Mouse (Mus musculus) layer of hippocampus, postnatal 10 days (tissue): Measurements from ENCODE around the gene Gpr88. TPM values are rescaled to one million over a fixed set of nuclear protein-coding genes. Genes with fewer than 3 reads are reported as not detected.
"Not testable (repeated sequence)": the region's sequence is repeated elsewhere in the genome, so short reads cannot be mapped to it uniquely, and the experiment has no call there.

Experiments
- DNase-seq, 2 experiments: peaks; one replicate each; pipeline ENCODE4 v3.0.0; 2021; ENCODE audit warnings: low spot score in 2 of 2
- total RNA-seq, 2 experiments: library from RNA; stranded (reverse); gene quantifications; 2 replicates each; pipeline ENCODE4 v1.2.3; 2021

Gpr88 gene
- total RNA-seq, 2 experiments from 2014 or later: 4.3 to 4.5 TPM

DNA sequence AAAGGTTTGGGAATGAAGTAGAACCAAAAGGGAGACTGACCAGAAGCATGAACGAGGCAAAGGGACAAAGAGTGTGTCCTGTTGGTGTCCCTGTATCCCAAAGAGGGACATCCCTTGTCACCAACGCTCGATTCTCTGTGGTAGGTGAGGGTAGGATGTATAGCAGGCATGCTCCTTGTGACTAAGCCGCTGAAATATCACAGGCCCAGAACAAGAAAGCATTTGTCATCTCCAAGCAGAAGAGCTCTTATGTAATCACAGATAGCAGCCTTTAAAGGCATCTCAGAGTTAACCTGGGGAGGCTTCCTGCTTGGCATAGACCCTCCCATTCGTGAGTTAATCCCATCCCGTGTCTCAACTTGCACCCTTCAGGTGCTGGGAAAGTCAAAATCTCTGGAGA is 8.8 kb downstream of the Gpr88 start:
- no peak for DNase-seq

DNA sequence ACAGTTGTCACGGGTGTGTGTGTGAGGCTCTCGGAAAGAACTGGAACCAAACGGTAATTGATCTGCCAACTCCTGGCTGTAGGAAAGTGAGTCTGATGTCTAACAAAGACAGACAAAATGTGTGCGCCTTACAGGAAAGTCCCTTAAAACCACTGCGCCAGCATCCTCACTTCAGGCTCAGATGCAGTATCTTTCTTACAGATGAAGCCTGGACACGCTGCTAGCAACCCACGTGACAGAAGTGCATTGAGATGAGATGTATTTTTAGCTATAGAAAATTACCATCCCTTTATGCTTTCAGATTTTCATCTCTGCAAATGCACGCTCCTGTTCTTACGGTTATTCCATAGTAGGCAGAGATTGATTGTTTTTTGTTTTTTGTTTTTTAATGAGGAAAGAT is 10.6 kb downstream of the Gpr88 start:
- DNase-seq: no peak

DNA sequence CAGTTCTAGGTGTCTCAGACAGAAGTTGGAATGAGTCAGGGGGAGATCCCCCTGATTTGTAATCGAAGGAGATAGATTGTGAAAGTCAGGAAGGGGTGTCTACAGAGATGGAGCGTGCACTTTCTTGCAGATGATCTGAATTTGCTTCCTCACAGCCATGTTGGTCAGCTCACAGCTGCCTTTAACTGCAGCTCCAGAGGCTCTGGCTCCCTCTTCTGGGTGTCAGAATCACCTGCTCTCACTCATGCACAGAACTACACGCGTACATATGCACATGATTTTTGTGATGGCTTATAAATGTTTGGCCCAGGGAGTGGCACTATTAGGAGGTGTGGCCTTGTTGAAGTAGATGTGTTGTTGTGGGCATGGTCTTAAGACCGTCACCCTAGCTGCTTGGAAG is 15.8 kb downstream of the Gpr88 start:
- no peak for DNase-seq

DNA sequence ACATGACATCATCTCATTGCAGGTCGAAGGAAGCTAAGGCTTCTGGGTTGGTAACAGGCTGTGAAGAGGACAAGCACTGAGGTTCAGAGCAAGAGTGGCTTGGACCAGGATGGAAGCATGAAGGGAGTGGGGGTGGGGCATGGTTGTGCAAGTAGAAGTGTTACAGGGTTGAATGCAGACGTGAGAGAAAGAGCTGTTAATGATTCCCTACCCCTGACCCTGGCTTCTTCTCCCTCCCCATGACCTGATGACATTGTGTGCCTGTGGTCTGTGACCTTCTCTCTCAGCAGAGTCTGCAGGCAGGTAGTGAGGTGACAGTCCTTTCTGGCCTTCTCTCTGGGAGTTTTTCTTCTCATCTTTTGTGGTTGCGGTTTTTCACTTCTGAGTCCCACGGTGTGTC is 16.4 kb downstream of the Gpr88 start:
- DNase-seq: no peak

DNA sequence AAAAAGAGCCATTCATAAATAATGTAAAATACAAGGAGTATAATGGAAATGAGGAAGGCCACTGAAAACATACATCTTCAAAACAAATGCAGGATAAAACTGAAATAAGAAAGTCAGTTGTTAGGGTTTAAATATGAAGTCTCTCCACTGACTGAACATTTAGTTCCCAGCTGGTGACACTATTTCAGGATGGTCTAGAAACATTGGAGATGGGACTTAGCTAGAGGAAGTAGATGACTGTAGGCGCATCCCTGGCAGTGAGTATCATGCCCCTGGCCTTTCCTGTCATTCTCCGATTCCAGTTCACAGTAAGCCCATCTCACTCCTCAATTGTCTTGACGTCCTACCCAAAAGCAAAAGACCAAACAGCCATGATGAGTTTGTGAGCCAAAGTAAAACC is 19.8 kb downstream of the Gpr88 start:
- no peak for DNase-seq

DNA sequence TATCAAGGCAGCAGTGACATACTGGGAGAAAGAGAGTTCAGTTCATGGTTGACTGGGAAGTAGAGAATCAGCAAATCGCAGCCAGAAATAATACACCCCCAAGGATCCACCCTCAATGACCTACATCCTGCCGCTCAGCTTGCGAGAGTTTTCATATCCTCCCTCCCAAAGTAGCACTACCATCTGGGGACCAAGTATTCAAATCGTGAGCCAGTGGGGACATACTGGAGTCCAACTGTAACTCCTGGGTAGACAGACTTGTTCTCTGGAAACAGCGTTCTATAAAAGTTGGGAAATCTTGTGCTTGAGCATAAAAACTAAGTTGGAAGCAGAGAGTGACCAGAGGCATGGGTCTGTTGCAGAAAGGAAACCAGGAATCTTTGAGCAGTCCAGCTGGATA is 20.5 kb downstream of the Gpr88 start:
- no peak for DNase-seq

DNA sequence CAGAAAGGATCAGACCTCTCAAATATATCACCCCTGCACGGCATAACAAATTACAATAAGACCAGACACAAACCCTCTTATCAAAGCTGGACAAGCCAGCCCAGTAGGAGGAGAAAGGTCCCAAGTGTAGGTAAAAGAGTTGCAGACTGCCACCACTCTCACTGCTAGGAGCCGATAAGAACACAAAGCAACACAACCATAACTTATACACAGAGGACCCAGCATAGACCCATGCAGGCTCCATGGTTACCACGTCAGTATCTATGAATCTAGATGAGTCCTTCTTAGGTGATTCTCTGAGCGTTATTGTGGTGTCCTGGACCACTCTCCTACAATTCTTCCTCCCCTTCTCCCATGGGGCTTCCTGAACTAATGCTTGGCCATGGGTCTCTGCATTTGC is 24.0 kb downstream of the Gpr88 start:
- DNase-seq: no peak

DNA sequence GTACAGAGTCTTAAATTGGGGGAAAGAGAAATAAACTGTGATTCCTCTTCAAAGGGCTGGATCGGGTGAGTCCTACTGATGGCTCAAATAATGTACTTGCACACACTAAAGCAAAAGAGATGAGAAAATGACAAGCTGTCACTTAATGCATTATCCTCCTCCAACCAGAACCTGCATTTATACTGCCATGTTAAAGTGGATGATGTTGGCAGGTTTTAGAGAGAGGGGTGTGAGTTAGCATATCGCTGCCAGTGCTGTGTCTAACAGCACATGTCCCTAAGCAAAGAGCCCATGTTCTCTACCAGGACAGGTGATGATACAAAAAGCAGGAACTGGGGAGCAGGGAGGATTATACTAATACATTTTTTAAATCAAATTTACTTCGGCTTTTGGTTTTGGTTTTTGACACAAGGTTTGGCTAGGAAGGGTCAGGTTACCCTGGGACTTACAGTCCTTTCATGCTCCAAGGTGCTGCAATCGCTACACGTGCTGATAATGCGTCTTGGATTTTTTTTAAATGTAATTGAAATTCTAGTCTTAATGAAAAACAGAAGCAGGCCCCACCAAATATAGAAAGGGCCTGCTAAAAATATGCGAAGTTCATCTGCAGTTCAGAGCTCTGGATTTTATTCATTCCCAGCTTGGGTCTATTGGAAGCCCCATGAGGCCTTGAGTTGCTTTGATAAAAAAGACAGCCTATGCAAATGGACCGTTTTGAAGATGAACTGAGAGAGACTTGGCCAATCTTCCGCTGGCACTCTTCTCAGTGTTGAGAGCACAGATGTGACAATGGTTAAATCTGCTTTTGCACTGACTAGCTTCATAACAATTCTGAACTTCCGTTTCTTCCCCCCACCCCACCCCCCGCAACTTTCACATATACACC is 24.7 kb downstream of the Gpr88 start:
- no peak for DNase-seq

DNA sequence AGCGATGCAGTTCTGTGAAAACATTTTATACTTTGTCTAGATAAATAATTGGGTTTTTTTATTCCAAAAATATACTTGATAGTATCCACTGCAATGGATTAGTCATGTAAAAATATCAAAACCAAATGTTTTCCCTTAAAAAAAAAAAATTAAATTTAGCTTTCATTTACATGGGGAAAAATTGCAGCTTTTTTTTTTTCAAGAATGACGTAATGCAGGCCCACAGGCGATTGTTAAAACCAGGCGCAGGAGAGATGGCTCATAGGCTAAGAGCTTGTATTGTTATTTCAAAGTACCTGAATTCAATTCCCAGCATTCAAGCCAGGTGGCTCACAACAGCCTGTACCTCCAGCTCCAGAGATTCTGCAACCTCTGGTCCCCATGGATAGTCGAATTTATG is 25.9 kb downstream of the Gpr88 start:
- DNase-seq: no peak

DNA sequence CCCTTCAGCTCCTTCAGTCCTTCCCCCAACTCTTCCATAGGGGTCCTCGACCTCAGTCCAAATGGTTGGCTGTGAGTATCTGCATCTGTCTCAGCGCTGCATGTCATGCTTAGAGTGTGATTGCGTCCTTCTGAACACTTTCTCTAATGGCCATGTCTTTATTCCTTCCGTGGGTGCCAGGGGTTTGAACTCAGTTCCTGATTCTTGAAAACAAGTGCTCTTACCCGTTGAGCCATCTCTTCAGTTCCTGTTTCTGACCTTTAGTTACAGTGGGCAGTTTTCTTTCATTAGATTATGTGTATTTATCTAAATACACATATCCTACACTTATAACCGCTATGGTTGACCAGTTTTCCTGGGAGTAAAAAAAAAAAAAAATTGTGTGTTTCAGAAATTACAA is 26.4 kb downstream of the Gpr88 start:
- no peak for DNase-seq

DNA sequence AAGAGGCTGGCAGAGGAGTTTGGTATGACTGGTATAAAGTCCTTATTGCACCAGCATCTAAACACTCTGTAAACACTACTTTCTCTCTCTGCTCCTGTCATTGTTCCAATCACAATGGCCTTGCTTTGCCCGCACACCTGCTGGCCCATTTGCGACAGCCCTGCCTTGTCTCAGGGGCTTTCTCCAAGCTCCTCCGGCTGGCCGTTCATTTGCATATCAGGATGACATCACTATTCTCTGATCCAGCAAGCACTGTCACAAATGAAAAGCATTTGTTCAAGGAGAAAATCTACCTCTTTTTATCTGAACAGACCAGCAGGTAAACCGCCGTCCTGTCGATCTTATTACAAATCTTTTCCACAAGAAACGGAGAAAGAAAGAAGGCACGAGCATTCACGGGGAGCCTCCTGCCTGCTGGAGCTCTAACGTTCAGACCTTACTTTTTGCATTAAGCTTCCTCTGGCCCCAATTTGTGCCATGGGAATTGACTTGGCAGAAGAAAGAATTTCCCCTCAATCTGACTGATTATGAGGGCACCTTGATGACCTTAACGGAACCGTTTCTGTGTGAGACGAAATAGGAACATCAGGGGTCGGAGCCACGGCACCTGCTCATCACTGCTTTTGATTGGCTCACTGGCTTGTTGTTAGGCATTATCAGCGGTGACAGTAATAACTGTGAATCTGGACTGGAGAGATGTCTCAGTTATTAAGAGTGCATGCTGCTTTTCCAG is 30.6 kb downstream of the Gpr88 start:
- no peak for DNase-seq

DNA sequence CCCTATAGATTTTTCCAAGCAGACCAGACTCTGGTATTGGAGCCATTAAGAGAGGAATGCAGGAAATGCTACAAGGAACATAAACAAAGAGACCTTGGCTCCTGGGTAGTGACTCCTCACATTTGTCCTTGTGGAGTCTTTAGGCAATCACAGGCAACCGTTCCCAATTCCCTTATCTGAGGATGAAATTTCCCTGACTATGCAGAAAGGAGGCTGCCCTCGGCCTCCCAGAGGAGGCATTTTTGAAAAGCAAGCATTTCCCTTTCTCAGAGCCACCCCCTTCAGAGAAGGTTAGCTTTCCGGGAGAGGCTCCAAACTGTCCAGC is 31.7 kb downstream of the Gpr88 start:
- no peak for DNase-seq

DNA sequence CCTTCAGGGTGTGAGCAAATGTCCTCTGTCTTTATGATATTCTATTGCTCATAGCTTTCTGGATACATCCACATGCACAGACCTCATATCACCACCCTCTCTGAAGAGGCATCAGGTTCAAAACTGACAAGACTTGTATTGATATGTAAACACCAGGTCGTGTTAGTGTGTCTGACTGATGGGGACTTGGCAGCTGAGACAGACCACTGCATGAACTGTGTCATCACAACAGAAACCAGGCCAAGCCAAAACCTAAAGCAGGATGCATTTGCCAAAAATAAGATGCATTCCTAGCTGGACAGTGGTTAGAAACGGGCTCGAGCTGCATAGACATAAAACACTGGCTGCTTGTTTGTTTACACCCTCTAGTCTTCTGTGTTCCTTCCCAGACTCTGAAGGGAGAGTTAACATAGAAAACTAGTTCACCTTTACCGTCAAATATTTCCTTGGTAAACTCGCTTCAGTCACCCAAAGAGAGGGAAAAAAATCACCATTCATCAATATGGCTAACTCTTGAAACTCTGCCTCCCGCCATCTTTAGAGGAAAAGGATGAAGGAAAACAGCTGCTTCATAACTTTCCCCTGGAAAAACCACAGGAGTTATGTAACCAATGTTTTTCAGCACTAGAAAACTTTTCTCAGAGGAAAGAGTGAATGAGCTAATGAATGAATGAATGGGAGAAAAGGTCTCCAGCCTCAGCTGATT is 32.2 kb downstream of the Gpr88 start:
- DNase-seq: no peak

DNA sequence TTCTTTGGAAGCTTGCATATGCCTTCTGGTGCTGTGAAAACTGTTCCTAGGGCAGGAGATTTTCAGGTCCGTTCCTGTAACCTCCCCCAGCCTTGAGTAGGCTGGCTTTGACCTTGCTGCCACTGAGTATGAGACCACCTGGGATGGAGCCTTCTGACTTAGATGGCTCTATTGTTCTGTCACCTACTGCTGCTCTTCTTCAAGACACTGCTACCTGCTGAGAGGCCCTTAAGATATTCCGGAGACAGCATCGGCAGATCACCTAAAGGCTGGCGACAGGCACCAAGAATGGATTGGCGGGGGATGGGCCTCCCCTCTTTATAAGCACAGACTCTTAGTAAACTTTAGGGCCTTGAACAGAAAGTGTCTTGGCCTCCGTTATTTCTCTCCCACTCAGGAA is 35.9 kb downstream of the Gpr88 start:
- not testable (repeated sequence) for DNase-seq

DNA sequence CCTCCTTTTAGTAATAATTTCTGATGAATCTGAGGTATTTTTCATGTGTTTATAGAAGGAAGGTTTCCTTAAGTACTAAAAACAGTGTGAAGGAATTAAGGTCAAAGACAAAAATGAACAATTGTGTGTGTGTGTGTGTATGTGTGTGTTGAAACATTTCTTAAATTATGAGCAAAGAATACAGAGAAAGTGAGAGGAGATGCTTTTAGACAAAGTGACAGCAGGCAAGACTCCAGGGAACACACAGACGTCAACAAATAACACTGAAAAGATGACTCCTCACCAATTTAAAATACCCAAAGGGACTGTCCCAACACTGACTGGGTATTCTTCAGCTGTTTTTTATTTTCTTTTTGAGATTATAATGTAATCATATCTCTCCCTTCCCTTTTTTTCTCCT is 37.0 kb downstream of the Gpr88 start:
- DNase-seq: no peak

DNA sequence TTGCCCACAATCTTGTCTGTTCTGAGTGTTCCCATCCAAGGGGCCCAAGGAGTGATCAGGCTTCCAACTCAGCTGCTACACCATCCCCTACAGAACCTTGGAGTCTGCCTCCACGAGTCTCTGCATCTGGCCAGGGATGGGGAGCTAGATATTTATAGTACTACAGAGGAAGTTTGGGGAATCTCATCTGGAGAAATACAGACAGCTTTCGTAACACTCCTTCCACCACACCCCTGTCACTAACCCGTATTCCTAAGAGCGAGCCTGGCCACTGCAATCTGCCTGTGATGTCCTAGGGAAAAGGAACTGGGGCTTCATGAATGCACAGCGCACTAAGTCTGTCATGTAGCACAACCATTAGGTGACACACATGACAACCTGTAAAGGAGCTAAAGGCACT is 41.7 kb downstream of the Gpr88 start:
- no peak for DNase-seq

DNA sequence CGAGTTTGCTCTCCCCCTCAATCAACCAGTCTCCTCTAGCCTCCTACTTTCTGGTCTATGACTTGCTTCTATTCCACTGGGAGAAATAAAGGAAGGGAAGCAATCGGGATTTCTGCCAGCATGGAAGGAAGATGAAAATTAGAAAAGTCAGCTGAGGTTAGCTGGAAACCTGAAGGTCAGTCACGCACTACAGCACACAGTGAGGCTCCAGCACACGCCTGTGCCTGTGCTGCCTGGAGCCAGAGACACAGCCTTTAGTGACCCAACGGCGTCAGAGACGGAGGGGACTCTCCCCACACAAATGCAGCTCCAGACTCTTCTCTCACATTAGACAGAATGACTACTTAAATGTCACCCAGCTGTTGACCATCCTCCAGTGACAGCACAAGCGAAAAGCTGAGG is 42.6 kb downstream of the Gpr88 start:
- no peak for DNase-seq

DNA sequence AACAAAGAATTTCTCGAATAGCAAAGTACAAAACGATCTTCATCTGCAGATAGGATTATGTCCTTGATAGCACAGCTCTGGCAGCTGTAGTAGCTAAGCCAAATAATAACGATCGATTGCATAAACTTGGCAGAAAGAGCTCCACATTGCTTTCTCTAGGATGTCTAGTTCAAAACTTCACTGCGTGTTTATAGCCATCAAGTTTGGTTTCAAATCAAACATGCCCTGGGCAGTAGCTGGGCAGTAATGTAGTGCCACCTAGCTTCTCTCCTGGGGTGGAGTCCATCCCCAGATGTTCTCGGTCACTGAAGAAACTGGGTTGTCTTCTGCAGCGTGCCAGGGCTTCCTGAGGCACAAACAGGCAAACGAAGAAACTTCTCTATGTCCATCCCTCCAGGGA is 44.1 kb downstream of the Gpr88 start:
- no peak for DNase-seq

DNA sequence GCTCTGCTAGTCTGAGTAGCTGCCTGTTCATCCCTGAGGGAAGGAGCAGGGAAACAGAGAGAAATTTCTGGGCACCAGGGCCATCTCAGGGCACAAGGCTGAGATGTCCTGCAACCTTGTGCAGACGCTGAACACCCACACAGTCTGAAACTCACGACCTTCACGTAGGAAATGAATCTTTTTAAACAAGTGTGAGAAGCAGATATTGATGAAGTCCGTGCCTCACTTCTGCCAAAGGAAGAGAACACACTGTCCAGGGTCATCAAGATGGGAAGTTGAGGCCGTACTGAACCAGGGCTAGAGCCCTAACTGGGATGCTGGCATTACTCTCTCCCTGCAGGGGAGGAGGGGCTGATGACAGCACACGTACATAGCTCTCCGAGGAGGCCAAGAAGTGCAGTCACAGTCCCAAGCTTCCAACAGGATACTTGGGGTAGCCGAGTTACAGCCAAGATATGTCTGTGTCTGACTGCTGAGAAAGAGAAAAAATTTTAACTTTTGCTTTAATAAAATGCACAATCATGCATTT is 46.9 kb downstream of the Gpr88 start:
- no peak for DNase-seq

DNA sequence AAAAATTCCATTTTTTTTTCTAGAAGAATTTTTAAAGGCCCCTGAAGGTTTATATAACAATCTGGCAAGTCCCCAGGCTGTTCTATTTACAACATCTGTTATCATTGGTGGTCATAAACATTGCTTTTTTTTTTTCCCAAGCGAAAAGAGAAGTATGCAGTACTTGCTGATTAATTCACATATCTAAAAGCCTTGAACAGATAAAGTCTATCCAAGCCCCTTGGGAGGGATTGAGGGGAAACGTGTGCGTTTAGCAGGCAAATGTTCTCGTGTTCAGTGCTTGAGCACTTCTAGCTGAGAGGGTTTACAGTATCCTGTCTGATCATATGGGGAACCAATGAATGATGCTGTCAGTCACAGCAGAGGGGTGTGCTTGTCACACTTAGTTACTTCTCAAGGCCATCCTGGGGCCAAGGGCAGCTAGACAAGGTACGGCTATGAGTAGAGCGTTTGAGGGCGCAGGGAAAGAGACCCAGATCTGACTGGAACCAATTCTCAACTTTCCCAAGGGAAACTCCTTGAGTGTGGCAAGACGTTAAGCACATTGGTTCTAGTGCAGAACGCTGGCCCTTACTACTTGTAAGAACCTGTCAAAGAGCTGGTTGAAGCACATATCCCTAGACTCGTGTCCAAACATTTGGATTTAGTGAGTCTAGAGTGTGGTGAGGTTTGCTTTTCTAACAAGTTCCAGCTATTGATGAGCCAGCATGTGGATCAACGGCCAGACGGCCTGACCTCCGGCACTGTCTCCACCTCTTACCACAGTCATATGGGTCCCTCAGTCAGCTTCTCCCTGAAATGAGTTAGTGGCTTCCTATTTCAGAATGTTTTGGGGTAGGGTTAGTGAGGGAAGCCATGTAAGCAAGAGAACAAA is 47.7 kb downstream of the Gpr88 start:
- DNase-seq: no peak

DNA sequence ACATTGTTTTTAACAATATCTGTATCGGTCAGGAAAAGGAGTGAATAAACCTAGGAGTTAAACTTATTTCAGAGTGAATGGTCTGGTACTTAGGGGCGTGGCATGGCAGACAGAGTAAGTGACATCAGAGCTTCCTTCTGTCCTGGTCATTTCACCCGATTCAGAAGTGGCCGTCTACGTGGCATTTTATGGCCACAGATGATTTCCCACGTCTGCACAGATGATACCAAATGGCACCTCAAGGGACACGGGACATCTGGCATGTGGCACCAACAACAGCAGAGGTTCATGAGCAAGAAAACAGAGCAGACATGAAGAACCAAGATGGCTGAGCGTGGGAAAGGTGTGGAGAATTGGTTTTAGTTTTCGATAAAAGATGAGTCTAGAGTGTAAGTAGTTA is 48.7 kb downstream of the Gpr88 start:
- no peak for DNase-seq
